Mouse (Mus musculus) right cerebral cortex, postnatal 36 days (tissue): ENCODE measurements around the gene Sox13.
"Not testable (repeated sequence)": the region's sequence is repeated elsewhere in the genome, so short reads cannot be mapped to it uniquely, and the experiment has no call there.

Source experiments
- DNase-seq, 2 experiments: peaks; one replicate each; pipeline ENCODE4 v3.0.0; 2022; ENCODE audit warnings: low spot score in 2 of 2, mixed read lengths in 1 of 2

The Sox13 gene

DNA sequence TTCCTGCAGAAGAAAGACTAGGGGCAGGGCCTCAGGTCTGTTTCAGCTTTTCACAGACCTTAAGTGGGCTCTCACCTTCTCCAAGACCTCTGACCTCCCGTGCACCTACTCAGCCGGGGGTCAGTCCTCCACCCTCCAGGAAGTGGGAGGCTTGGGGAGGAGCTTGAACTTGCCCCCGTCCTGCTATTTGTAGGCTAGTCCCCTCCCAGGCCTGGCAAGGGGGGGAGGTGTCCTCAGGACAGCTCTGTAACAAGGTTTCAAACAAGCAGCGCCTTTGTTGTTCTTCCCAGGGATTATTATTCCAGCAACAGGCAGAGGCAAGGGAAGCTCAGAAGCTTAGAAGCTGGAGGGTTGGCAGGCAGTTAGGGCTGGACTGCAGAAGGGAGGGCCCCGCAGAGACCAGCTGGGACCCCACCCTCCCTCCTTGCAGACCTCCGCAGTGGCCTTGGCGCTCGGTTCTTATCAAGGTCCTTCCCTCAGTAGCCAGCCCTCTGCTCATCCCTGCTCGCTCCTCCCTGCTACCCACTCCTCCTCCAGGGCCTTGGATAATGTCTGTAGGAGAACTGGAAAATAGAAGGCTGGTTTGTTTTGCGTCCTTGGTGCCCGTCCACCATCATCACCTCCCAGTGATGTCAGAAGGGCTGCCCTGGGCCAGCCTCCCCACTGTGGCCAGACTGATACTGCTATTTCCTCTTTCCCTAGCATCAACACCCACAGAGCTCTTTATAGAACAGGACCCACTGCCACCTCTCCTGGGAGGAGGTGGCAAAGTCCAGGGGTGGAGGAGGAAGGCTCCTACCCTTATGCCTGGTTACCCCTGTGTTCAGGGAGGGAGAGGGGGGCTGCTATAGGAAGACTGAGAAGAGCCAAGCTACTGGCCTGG, 56.3 kb downstream of the Sox13 start:
- no peak for DNase-seq

DNA sequence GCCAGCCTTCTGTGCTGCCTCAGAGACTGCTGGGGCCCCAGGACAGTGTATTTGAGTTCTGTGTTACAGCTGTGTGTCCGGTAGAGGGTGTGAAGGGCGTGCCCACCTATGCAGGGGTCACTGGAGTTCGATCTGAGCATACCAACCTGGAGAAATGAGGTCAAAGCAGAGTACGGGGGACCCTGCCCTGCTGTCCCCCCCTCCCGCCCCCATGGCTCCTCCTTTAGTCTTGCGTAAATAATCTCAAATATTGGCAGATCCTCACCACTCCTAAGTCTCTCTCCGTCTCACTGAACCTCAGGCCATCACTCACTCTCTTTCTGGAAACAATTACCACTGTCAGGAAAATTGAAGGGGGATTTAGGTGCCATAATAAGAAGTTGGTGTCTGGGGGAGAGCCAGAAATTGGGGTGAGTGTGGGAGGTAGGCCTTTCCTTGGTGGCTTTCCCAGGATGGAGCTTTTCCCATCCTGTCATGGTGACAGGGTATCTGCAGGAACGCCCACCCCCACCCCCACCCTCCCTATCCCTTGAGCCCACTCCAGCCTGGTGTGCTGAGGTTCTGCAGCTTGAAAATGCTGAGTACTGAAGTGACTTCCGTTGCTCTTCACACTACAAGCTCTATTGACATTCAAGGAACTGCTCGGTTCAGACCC, 57.1 kb downstream of the Sox13 start:
- no peak for DNase-seq

GRCm38 (mm10) chr1:133364890-133365289, 59.3 kb downstream of the Sox13 start:
- no peak for DNase-seq

- no peak for DNase-seq
These were observed 60.1 kb downstream of the Sox13 start for GRCm38 (mm10) chr1:133364022-133364630.

- peak; percentile 61 to 64 for DNase-seq
These were observed 60.7 kb downstream of the Sox13 start, which contains the start of gene Etnk2 for GRCm38 (mm10) chr1:133363276-133364021. TSS of gene Etnk2 (plus strand) at chr1:133363572.

- DNase-seq = no peak
These were observed 62.1 kb downstream of the Sox13 start for GRCm38 (mm10) chr1:133362103-133362502.

DNA sequence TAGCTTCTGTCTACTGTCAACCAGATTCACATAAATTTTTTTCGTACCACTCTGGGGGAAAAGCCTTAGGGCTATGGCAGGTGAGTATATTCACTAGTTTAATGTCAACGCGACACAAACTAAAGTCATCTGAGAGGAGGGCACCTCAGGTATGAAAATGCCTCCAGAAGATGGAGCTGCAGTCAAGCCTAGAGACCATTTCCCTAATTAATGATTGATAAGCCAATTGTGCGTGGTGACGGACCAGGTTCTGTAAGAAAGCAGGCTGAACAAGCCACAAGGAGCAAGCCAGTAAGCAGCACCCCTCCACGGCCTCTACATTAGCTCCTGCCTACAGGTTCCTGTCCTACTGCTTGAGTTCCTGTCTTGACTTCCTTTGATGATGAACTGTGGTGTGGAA, 63.2 kb downstream of the Sox13 start:
- no peak for DNase-seq

DNA sequence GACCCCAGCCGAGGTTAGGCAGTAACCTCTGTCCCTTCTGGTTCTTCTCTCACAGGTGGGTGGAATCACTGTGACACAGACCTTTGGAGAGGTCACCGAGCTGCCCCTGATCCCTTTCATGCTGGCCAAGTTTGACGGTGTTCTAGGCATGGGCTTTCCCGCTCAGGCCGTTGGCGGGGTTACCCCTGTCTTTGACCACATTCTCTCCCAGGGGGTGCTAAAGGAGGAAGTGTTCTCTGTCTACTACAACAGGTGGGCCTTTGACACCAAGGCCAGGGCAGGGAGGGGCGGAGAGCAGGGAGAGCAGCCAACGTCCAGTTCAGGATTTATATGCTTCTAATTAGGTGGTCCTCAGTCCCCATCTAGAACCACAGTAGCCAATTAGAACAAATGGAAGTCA, 67.8 kb downstream of the Sox13 start:
- no peak for DNase-seq

- DNase-seq = no peak
These were observed 68.3 kb downstream of the Sox13 start for GRCm38 (mm10) chr1:133355912-133356311.

DNA sequence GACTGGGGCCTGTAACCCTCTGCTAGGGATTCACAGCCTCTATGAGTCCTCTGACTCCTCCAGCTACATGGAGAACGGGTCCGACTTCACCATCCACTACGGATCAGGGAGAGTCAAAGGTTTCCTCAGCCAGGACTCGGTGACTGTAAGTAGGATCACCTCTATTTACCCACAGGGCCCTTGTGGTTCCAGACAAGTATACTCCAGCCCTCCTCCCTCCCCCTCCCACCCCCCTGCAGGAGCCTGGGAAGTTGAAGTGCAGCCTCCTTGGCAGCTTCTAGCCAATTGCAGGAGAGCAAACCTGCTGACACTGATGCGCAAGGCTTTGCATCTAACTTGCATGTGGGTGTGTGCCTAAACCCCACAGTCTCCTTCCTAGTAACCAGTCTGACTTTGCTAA, 68.7 kb downstream of the Sox13 start:
- DNase-seq = no peak

GRCm38 (mm10) chr1:133353371-133353809, 70.8 kb downstream of the Sox13 start:
- peak; percentile 69 to 77 for DNase-seq

DNA sequence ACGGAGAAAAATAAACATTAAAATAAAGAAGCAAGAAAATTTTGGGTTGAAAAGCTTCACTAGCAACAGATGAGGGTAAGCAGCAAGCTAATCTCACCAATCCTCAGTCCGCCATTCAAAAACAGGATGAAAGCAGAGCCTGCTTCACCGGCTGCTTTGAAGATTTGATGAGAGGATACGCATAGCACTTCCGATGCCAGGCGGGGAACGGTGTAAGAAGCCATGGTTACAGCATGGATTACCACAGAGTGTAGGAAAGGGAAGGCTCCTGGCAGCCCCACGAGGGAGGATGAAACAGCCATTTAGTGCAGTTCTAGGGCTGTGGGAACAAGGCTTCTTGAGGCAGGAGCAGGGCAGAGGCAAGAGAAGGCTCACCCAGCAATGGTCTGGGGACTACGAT, 72.4 kb downstream of the Sox13 start:
- DNase-seq = no peak

DNA sequence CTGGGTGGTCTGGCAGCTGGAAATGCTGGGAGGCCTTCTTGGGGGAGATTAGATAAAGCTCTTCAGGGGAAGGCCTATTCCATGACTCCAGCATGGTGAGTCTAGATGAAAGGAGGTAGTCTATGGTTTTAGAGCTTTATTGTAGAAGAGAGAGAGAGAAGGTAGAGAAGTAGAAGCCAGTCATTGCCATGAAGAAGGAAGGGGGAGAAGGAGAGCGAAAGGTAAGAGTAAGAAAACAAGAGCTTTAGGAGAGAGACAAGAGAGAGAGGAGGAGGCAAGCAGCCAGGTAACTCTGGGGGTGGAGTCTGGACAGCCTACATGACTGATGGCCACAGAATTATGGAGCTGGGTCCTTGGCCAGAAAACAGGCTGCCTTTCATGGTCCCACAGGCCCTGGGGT, 74.0 kb downstream of the Sox13 start, which contains the start of gene Ren1:
Ren1 (plus strand) TSS at position 301 of the 400 bp plus-strand sequence.
- no peak for DNase-seq

- no peak for DNase-seq
These were observed 76.3 kb downstream of the Sox13 start for GRCm38 (mm10) chr1:133347693-133348520.

DNA sequence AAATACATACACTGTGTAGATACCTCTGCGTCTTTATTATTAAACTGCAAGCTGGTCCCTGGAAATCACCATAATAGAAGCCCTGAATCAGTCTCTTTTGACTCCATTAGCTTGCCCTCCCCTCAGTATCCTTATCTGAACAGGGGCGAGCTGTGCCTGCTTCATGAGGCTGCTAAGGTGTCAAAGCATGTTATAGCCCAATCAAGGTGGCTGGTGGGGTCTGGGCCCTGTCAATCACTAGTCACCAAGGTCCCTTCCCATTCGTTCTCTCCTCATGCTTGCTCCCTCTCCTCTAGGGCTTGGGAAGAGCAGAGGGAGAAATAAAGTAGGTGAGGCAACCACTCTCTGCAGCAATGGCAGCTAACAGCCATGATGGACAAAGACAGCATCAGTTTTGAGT, 77.0 kb downstream of the Sox13 start:
- DNase-seq = no peak

- no peak for DNase-seq
These were observed 77.6 kb downstream of the Sox13 start for GRCm38 (mm10) chr1:133346531-133346930.

- DNase-seq = no peak
These were observed 79.8 kb downstream of the Sox13 start for GRCm38 (mm10) chr1:133344357-133344756.

GRCm38 (mm10) chr1:133340403-133340802, 83.8 kb downstream of the Sox13 start:
- not testable (repeated sequence) for DNase-seq

- no peak for DNase-seq
These were observed 90.2 kb downstream of the Sox13 start for GRCm38 (mm10) chr1:133333937-133334336.

DNA sequence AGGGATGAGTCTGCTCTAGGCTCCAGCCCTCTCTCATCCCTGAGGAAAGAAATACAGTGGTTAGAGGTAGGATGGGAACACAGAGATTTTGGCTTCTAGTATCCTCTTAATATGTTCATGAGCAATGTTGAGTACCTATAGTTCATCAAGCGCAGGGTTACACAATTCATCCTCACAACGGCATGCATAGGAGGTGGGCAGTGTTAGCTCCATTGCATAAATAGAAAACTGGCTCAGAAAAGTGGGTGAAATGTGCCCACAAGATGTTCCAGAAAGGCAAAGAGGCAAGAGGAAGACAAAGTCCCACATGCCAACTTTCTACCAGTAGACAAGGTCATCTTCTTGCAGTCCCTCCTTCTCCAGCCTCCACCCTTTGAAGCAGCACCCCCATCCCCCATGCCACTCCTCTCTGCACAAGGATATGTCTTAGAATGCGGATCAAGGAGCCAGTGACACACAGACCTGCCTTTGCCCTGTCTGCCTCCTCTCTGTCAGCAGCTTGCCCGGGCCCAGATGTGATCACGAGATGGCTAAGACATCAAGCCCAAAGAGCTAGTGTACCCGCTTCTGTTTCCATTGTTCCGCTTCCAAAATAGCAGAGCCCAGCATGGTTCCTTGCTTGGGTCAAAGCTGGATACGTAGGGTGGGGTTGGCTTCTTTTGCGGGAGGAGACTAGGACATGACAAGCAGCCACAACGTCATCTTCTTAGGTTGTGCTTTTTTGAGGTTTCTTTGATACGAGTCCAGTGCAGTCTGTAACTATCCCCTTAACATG, 91.3 kb downstream of the Sox13 start:
- peak in 1 of 2 experiments; percentile 49 for DNase-seq
